Mouse (Mus musculus) intestine, postnatal 0 days (tissue): ENCODE results near the gene Eva1c. TPM values are rescaled to one million over a fixed set of nuclear protein-coding genes. Genes with fewer than 3 reads are reported as not detected.
"Not testable (repeated sequence)": the region's sequence is repeated elsewhere in the genome, so short reads cannot be mapped to it uniquely, and the experiment has no call there.

ENCODE experiments used
- ATAC-seq: fragments of 200-750 bp; cut with Nextera tagmentation; 2 replicates; pipeline ENCODE4 v1.8.0; 2017; ENCODE audit warnings: mild to moderate bottlenecking, moderate TSS enrichment, moderate library complexity
- H3K27ac ChIP-seq: fragments of 300-500 bp; sonication (generic); 2 replicates; pipeline ENCODE4 v1.5.1; 2014; ENCODE audit warnings: mild to moderate bottlenecking, low read depth, low read length, moderate library complexity
- H3K27me3 ChIP-seq: fragments of 300-500 bp; sonication (generic); replicated peaks from 2 replicates; pipeline ENCODE4 v1.6.1; 2014; ENCODE audit warnings: low read length, mixed read lengths; ENCODE audit not compliant: control insufficient read depth, insufficient read depth
- H3K36me3 ChIP-seq: fragments of 300-500 bp; sonication (generic); 2 replicates; pipeline ENCODE4 v1.6.1; 2014; ENCODE audit warnings: mild to moderate bottlenecking, moderate library complexity; ENCODE audit not compliant: control insufficient read depth, insufficient read depth
- H3K4me1 ChIP-seq: fragments of 300-500 bp; sonication (generic); replicated peaks from 2 replicates; pipeline ENCODE4 v1.6.1; 2014; ENCODE audit warnings: antibody characterized with exemption, low read length, mixed read lengths; ENCODE audit not compliant: control insufficient read depth, insufficient read depth
- H3K4me2 ChIP-seq: fragments of 300-500 bp; sonication (generic); replicated peaks from 2 replicates; pipeline ENCODE4 v1.6.1; 2014; ENCODE audit warnings: low read depth, mild to moderate bottlenecking, moderate library complexity
- H3K4me3 ChIP-seq: fragments of 300-500 bp; sonication (generic); 2 replicates; pipeline ENCODE4 v1.5.1; 2014; ENCODE audit warnings: low read depth, low read length
- H3K9ac ChIP-seq: fragments of 300-500 bp; sonication (generic); 2 replicates; pipeline ENCODE4 v1.6.1; 2014; ENCODE audit warnings: mild to moderate bottlenecking, low read depth, low read length
- H3K9me3 ChIP-seq: fragments of 300-500 bp; sonication (generic); 2 replicates; pipeline ENCODE4 v1.6.1; 2016; ENCODE audit warnings: mixed run types; ENCODE audit not compliant: control insufficient read depth
- CTCF ChIP-seq: sonication (generic); IDR thresholded peaks from 2 replicates; pipeline ENCODE4 v1.5.1; 2016; ENCODE audit warnings: low read depth, mild to moderate bottlenecking, control low read depth, antibody characterized with exemption, moderate library complexity
- WGBS: fragments of 180-500 bp; shearing (Covaris S2); extraction: QIAGEN DNeasy Blood & Tissue Kit; methylation state at CpG from one replicate; pipeline ENCODE4 v1.1.7; 2014; 5-methylcytosine and 5-hydroxymethylcytosine counted together
- polyA plus RNA-seq: library from polyadenylated mRNA; unstranded; fragments of >200 nt; fragmentation: Nextera tagmentation; extraction: Ambion mirVana; gene quantifications from 2 replicates; pipeline ENCODE4 v1.2.1, GENCODE M21; 2015

The Eva1c gene
- polyA plus RNA-seq, 1 experiment from 2014 or later = 0.68 TPM

GRCm38 (mm10) chr16:90822284-90822935 is 4.1 kb upstream of the Eva1c start:
- 85% methylated on average over 10 of the region's 10 CpGs for WGBS
- H3K9me3 ChIP-seq = no peaks in the 10 kb centered on the region
- ATAC-seq = no peak

DNA sequence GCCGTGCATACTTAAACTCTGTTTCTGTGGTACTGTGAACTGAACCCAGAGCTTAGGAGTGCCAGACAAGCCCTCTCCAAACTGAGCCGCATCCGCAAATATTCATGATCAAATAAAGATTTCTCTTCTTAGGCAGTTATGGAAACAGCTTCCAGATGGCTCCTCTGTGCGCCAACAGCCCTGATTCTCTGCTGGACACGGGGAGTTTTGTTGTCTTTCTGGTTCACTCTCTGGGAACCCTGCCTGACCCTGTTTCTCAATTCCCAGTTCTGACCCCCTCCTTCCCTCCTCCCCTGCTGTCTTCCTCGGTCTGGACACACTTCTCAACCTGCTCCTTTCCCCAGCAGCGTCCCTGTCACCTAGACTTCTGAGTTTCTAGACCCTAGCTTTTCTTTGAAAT is 3.5 kb upstream of the Eva1c start:
- H3K9me3 ChIP-seq = no peaks in the 10 kb centered on the region
- no peak overlapping the region for H3K4me2 ChIP-seq
- 73% methylated on average over 7 of the region's 7 CpGs for WGBS
- ATAC-seq = no peak
- no peaks in the 10 kb centered on the region for H3K4me1 ChIP-seq
- H3K27me3 ChIP-seq = no peaks in the 10 kb centered on the region
- no peaks in the 10 kb centered on the region for H3K36me3 ChIP-seq
- H3K4me3 ChIP-seq = no peak overlapping the region
- H3K9ac ChIP-seq = no peak overlapping the region
- TF ChIP-seq CTCF = no peak
- no peak overlapping the region for H3K27ac ChIP-seq

More at GRCm38 (mm10) chr16:90822284-90822935, 4.1 kb upstream of the Eva1c start:
- H3K27ac ChIP-seq = no peak overlapping the region
- no peaks in the 10 kb centered on the region for H3K4me1 ChIP-seq
- no peaks in the 10 kb centered on the region for H3K36me3 ChIP-seq
- H3K4me2 ChIP-seq = no peak overlapping the region
- no peak overlapping the region for H3K4me3 ChIP-seq
- no peak for TF ChIP-seq CTCF
- H3K27me3 ChIP-seq = no peaks in the 10 kb centered on the region
- H3K9ac ChIP-seq = no peak overlapping the region

DNA sequence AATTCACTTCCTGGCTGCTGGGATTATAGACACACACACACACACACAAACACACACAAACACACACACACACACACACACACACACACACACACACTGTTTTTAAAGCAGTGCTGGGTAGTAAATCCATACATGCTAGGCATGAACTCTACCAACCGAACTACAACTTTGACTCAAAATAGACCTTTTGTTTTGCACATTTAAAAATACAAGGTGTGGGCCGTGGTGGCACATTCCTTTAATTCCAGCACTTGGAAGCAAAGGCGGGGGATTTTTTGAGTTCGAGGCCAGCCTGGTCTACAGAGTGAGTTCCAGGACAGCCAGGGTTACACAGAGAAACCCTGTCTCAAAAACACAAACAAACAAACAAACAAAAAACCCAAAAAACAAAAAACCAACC is 2.5 kb upstream of the Eva1c start:
- not testable (repeated sequence) for H3K9ac ChIP-seq, H3K9me3 ChIP-seq, H3K36me3 ChIP-seq, ATAC-seq, H3K27ac ChIP-seq, H3K4me3 ChIP-seq, H3K4me2 ChIP-seq, H3K4me1 ChIP-seq, H3K27me3 ChIP-seq
- WGBS = 83% methylated on average over 4 of the region's 4 CpGs

- Histone ChIP-seq H3K4me3 (no peak overlapping the region), H3K4me1 (no peaks in the 10 kb centered on the region), H3K36me3 (no peaks in the 10 kb centered on the region), H3K9me3 (no peaks in the 10 kb centered on the region), H3K27ac (no peak overlapping the region), H3K9ac (no peak overlapping the region), H3K27me3 (peaks cover 6% of the 10 kb centered on the region), H3K4me2 (no peak overlapping the region)
- ATAC-seq = no peak
- 89% methylated on average over 5 of the region's 5 CpGs for WGBS
- TF ChIP-seq CTCF = no peak
These were observed 478 bp upstream of the Eva1c start for GRCm38 (mm10) chr16:90826041-90826440.

DNA sequence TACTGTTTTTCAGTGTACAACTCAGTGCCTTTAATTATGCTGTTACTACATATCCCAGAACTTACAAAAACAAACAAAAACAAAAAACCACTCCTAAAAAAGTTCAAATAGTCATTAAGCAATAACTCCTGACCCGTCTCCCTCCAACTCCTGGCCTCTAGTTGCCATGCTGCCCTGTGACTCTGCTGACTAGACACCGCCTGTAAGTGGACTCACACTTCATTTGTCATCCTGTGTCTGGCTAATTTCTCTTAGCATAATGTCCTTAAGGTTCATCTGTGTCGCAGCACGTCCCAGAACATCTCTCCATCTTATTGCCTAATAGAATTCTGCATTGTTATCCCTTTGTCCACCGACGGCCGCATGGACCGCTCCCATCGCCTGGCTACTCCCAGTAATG is 979 bp downstream of the Eva1c start:
- no peak for ATAC-seq
- H3K27me3 ChIP-seq = peaks cover 20% of the 10 kb centered on the region
- no peak overlapping the region for H3K4me3 ChIP-seq
- H3K4me1 ChIP-seq = no peaks in the 10 kb centered on the region
- H3K36me3 ChIP-seq = no peaks in the 10 kb centered on the region
- no peaks in the 10 kb centered on the region for H3K9me3 ChIP-seq
- no peak overlapping the region for H3K27ac ChIP-seq
- no peak for TF ChIP-seq CTCF
- no peak overlapping the region for H3K4me2 ChIP-seq
- H3K9ac ChIP-seq = no peak overlapping the region
- WGBS = 83% methylated on average over 9 of the region's 9 CpGs

DNA sequence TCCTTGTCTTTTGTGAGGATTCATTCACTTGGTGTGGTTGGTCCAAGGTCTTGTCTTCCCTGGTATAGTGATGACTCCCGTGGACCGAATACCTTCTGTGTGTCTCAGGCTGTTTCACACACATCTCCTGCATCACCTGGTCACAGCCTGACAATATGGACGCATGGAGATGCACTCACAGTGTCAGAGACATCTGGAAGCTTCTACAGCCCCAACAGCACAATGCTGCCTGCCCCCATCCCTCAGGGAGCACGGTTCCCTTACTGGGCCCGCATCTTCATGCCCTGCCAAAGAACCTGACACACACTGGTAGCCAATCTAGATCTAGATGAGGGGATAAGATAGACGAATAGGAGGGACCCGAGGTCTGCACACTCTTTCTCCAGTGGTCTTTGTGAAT is 2.6 kb downstream of the Eva1c start:
- Histone ChIP-seq H3K27ac (no peak overlapping the region), H3K4me3 (no peak overlapping the region), H3K4me2 (no peak overlapping the region), H3K27me3 (peaks cover 20% of the 10 kb centered on the region), H3K4me1 (no peaks in the 10 kb centered on the region), H3K36me3 (no peaks in the 10 kb centered on the region), H3K9ac (no peak overlapping the region), H3K9me3 (no peaks in the 10 kb centered on the region)
- TF ChIP-seq CTCF = no peak
- 82% methylated on average over 7 of the region's 7 CpGs for WGBS
- no peak for ATAC-seq
